Mouse (Mus musculus) lung, postnatal 0 days (tissue): ENCODE data around the gene Rab11fip2.

Experiments
- CTCF ChIP-seq: IDR thresholded peaks from 2 replicates; pipeline ENCODE4 v1.5.1; 2016; ENCODE audit warnings: antibody characterized with exemption, mild to moderate bottlenecking
- EP300 ChIP-seq: IDR thresholded peaks from 2 replicates; pipeline ENCODE4 v1.6.1; 2016; ENCODE audit warnings: antibody characterized with exemption, mild to moderate bottlenecking, control low read depth

- TF ChIP-seq CTCF (no peak), EP300 (no peak)
Observed at GRCm38 (mm10) chr19:59981588-59981987, 38.1 kb upstream of the Rab11fip2 start.
